Mouse (Mus musculus) forebrain, postnatal 0 days (tissue): ENCODE results near the gene Trappc3. TPM values are rescaled to one million over a fixed set of nuclear protein-coding genes. Genes with fewer than 3 reads are reported as not detected.
A peak's percentile ranks its signal among the peaks of the same experiment; 100 is the strongest.

ENCODE experiments used
- ATAC-seq: fragments of 200-750 bp; cut with Nextera tagmentation; 2 replicates; pipeline ENCODE4 v1.8.0; 2017; ENCODE audit warnings: mild to moderate bottlenecking, moderate library complexity
- DNase-seq: peaks from one replicate; pipeline ENCODE4 v3.0.0-alpha.2; 2015
- H3K27ac ChIP-seq: fragments of 300-500 bp; sonication (generic); 2 replicates; pipeline ENCODE4 v1.5.1; 2014; ENCODE audit warnings: low read depth, mild to moderate bottlenecking, antibody characterized with exemption, low read length, moderate library complexity, mixed read lengths
- H3K27me3 ChIP-seq: fragments of 300-500 bp; sonication (generic); 2 replicates; pipeline ENCODE4 v1.6.1; 2014; ENCODE audit warnings: mild to moderate bottlenecking, low read length, mixed read lengths; ENCODE audit not compliant: insufficient read depth
- H3K36me3 ChIP-seq: fragments of 300-500 bp; sonication (generic); 2 replicates; pipeline ENCODE4 v1.6.1; 2014; ENCODE audit warnings: mild to moderate bottlenecking, moderate library complexity; ENCODE audit not compliant: insufficient read depth
- H3K4me1 ChIP-seq: fragments of 300-500 bp; sonication (generic); 2 replicates; pipeline ENCODE4 v1.6.1; 2014; ENCODE audit warnings: antibody characterized with exemption; ENCODE audit not compliant: insufficient read depth
- H3K4me2 ChIP-seq: fragments of 300-500 bp; sonication (generic); 2 replicates; pipeline ENCODE4 v1.6.1; 2014; ENCODE audit warnings: low read depth, mild to moderate bottlenecking, moderate library complexity
- H3K4me3 ChIP-seq: fragments of 300-500 bp; sonication (generic); 2 replicates; pipeline ENCODE4 v1.5.1; 2014; ENCODE audit warnings: low read depth, low read length, mixed read lengths
- H3K9ac ChIP-seq: fragments of 300-500 bp; sonication (generic); 2 replicates; pipeline ENCODE4 v1.6.1; 2014; ENCODE audit warnings: mild to moderate bottlenecking
- H3K9me3 ChIP-seq: fragments of 300-500 bp; sonication (generic); 2 replicates; pipeline ENCODE4 v1.6.1; 2016; ENCODE audit warnings: low read length
- CTCF ChIP-seq: sonication (generic); IDR thresholded peaks from 2 replicates; pipeline ENCODE4 v1.5.1; 2016; ENCODE audit warnings: antibody characterized with exemption, control low read depth, low read depth
- WGBS: fragments of 180-500 bp; shearing (Covaris S2); extraction: QIAGEN DNeasy Blood & Tissue Kit; methylation state at CpG from one replicate; pipeline ENCODE4 v1.1.7; 2014; 5-methylcytosine and 5-hydroxymethylcytosine counted together
- polyA plus RNA-seq: library from polyadenylated mRNA; unstranded; fragments of >200 nt; fragmentation: Nextera tagmentation; extraction: Ambion mirVana; gene quantifications from 2 replicates; pipeline ENCODE4 v1.2.1, GENCODE M21; 2015
- total RNA-seq: library from RNA; depleted of rRNA; stranded (reverse); fragments of >200 nt; gene quantifications from 2 replicates; pipeline ENCODE4 v1.2.3, GENCODE M21; 2014

Trappc3 gene
- total and polyA plus RNA-seq, 2 experiments from 2014 or later: 143 to 199 TPM

GRCm38 (mm10) chr4:126311566-126312200 lies 49.6 kb downstream of the Trappc3 start:
- Histone ChIP-seq H3K4me3 (no peak overlapping the region), H3K9ac (no peak overlapping the region), H3K27ac (no peak overlapping the region), H3K36me3 (peaks cover 14% of the 10 kb centered on the region), H3K4me1 (no peaks in the 10 kb centered on the region), H3K9me3 (no peaks in the 10 kb centered on the region), H3K4me2 (no peak overlapping the region), H3K27me3 (no peaks in the 10 kb centered on the region)
- DNase-seq (no peak), ATAC-seq (no peak)
- WGBS: 88% methylated on average over 15 of the region's 16 CpGs
- no peak for TF ChIP-seq CTCF

- no peak overlapping the region for H3K9ac ChIP-seq
- no peak overlapping the region for H3K4me3 ChIP-seq
- no peak for DNase-seq
- no peaks in the 10 kb centered on the region for H3K27me3 ChIP-seq
- WGBS: 47% methylated on average over 5 of the region's 5 CpGs
- no peak overlapping the region for H3K27ac ChIP-seq
- H3K4me1 ChIP-seq: no peaks in the 10 kb centered on the region
- no peak for ATAC-seq
- no peaks in the 10 kb centered on the region for H3K9me3 ChIP-seq
- TF ChIP-seq CTCF: no peak
- H3K4me2 ChIP-seq: no peak overlapping the region
- peaks cover 29% of the 10 kb centered on the region for H3K36me3 ChIP-seq
These were observed 51.1 kb downstream of the Trappc3 start for GRCm38 (mm10) chr4:126313202-126313601.

- Histone ChIP-seq H3K9ac (no peak overlapping the region), H3K4me1 (no peaks in the 10 kb centered on the region), H3K4me3 (no peak overlapping the region), H3K27ac (no peak overlapping the region), H3K27me3 (no peaks in the 10 kb centered on the region), H3K4me2 (no peak overlapping the region), H3K36me3 (peaks cover 35% of the 10 kb centered on the region), H3K9me3 (no peaks in the 10 kb centered on the region)
- 55% methylated on average over 10 of the region's 10 CpGs for WGBS
- DNase-seq: no peak
- no peak for ATAC-seq
- TF ChIP-seq CTCF: no peak
These were observed 52.3 kb downstream of the Trappc3 start for GRCm38 (mm10) chr4:126314393-126314792.

- H3K9me3 ChIP-seq: no peaks in the 10 kb centered on the region
- no peak overlapping the region for H3K9ac ChIP-seq
- WGBS: 46% methylated on average over 5 of the region's 5 CpGs
- H3K36me3 ChIP-seq: peaks cover 35% of the 10 kb centered on the region
- no peak for TF ChIP-seq CTCF
- no peak overlapping the region for H3K27ac ChIP-seq
- H3K4me1 ChIP-seq: peaks cover 8% of the 10 kb centered on the region
- no peak overlapping the region for H3K4me3 ChIP-seq
- DNase-seq (no peak), ATAC-seq (no peak)
- H3K4me2 ChIP-seq: no peak overlapping the region
- no peaks in the 10 kb centered on the region for H3K27me3 ChIP-seq
These were observed 53.8 kb downstream of the Trappc3 start for GRCm38 (mm10) chr4:126315931-126316330.

GRCm38 (mm10) chr4:126316443-126317040 lies 54.4 kb downstream of the Trappc3 start:
- H3K9ac ChIP-seq: no peak overlapping the region
- no peaks in the 10 kb centered on the region for H3K9me3 ChIP-seq
- TF ChIP-seq CTCF: no peak
- H3K27me3 ChIP-seq: no peaks in the 10 kb centered on the region
- H3K4me3 ChIP-seq: no peak overlapping the region
- no peak overlapping the region for H3K27ac ChIP-seq
- no peak overlapping the region for H3K4me2 ChIP-seq
- ATAC-seq (no peak), DNase-seq (no peak)
- 85% methylated on average over 13 of the region's 13 CpGs for WGBS
- peaks cover 8% of the 10 kb centered on the region for H3K4me1 ChIP-seq
- peaks cover 35% of the 10 kb centered on the region for H3K36me3 ChIP-seq

GRCm38 (mm10) chr4:126319806-126320205 lies 57.7 kb downstream of the Trappc3 start:
- no peak overlapping the region for H3K9ac ChIP-seq
- ATAC-seq (no peak), DNase-seq (no peak)
- H3K27ac ChIP-seq: no peak overlapping the region
- H3K36me3 ChIP-seq: peaks cover 35% of the 10 kb centered on the region
- H3K4me3 ChIP-seq: no peak overlapping the region
- no peaks in the 10 kb centered on the region for H3K9me3 ChIP-seq
- WGBS: 88% methylated on average over 6 of the region's 6 CpGs
- H3K27me3 ChIP-seq: no peaks in the 10 kb centered on the region
- no peak for TF ChIP-seq CTCF
- H3K4me1 ChIP-seq: peaks cover 8% of the 10 kb centered on the region
- 0 out of 2 replicates have a peak overlapping the region, but pooled peaks have one; percentile 89 for H3K4me2 ChIP-seq

- Histone ChIP-seq H3K4me1 (peaks cover 8% of the 10 kb centered on the region), H3K4me3 (peak within 1 kb of the TSS; percentile 83), H3K27me3 (no peaks in the 10 kb centered on the region), H3K9me3 (no peaks in the 10 kb centered on the region), H3K4me2 (peak within 1 kb of the TSS; percentile 89), H3K9ac (peak within 1 kb of the TSS; percentile 87), H3K36me3 (peaks cover 25% of the 10 kb centered on the region), H3K27ac (peak within 1 kb of the TSS; percentile 88)
- ATAC-seq: peak; percentile 95
- DNase-seq: peak; percentile 99
- peak; percentile 100 for TF ChIP-seq CTCF
- 1% methylated on average over 79 of the region's 80 CpGs for WGBS
These were observed 59.2 kb downstream of the Trappc3 start, which contains the start of gene Adprhl2 for GRCm38 (mm10) chr4:126321111-126321853. TSS of gene Adprhl2 (minus strand) at chr4:126321703.
